In the genomic region with DNA sequence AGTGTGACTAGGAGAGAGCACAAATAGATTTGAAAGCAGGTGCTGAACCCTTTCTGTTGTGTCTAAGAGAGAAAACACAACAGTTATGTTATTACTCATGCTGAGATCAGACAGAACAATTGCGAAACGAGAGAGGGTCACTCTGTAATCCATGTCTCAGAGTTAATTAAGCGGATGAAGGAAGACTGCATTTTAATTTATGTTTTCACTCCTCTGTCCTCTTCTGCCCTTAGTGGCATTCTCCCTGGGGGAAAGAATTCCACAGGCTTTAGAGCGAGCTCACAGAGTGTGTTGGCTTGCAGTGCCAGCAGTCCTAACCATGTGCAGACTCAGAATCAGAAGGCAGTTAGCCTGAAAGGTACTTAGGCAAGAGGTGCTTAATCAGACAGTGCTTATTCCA, we compare ENCODE assay signal across 14 mouse cellular contexts.
DNase-seq lines count a peak whose midpoint lies in the region; ATAC-seq and TF ChIP-seq lines count a peak whose summit lies in the region.
"Had no signal": no experiment of that assay in that cellular context is flagged by ENCODE, and none has a peak within 500 bp of the region (broad histone marks: within the 10 kb centered on the region; RNA-seq: fewer than 3 reads in every experiment).

No protein-coding gene starts in this region.

- no peak overlapping the region for H3K4me2 ChIP-seq in hindbrain, postnatal 0 days (ENCODE audit: low read depth, low read length)
- H3K4me2 ChIP-seq: hindbrain, embryonic 15.5 days had no signal

- H3K9me3 ChIP-seq in hindbrain, postnatal 0 days (ENCODE audit: low read length), result no peaks in the 10 kb centered on the region
- H3K9me3 ChIP-seq: hindbrain, embryonic 15.5 days had no signal

- H3K27ac ChIP-seq in hindbrain, postnatal 0 days, result no peak overlapping the region
- H3K27ac ChIP-seq: heart, adult 2 months; hindbrain, embryonic 15.5 days; macrophage had no signal

- ATAC-seq in hindbrain, postnatal 0 days, result no peak

- H3K4me3 ChIP-seq in hindbrain, postnatal 0 days (ENCODE audit: low read length), result no peak overlapping the region
- H3K4me3 ChIP-seq: heart, adult 2 months; hindbrain, embryonic 15.5 days had no signal

- no peaks in the 10 kb centered on the region for H3K36me3 ChIP-seq in hindbrain, postnatal 0 days (ENCODE audit: insufficient read depth, low read length)
- H3K36me3 ChIP-seq: hindbrain, embryonic 15.5 days had no signal

- no peaks in the 10 kb centered on the region for H3K27me3 ChIP-seq in hindbrain, postnatal 0 days (ENCODE audit: insufficient read depth, low read length)
- H3K27me3 ChIP-seq: hindbrain, embryonic 15.5 days had no signal

- H3K9ac ChIP-seq in hindbrain, postnatal 0 days (replicated peaks; ENCODE audit: low read length), result no peak overlapping the region
- H3K9ac ChIP-seq: hindbrain, embryonic 15.5 days had no signal

- H3K4me1 ChIP-seq in hindbrain, postnatal 0 days (ENCODE audit: insufficient read depth, low read length), result no peaks in the 10 kb centered on the region
- H3K4me1 ChIP-seq: hindbrain, embryonic 15.5 days had no signal

- WGBS in hindbrain, postnatal 0 days, result 35% methylated on average over 4 of the region's 4 CpGs

- TF ChIP-seq CTCF in hindbrain, postnatal 0 days (IDR thresholded peaks at IDR 0.05; ENCODE audit: low read depth), result no peak

- peak; percentile 14 for DNase-seq in embryo, embryonic 10 days (ENCODE audit: low spot score)
- DNase-seq in embryo, embryonic 10.5 days (ENCODE audit: low spot score), result no peak
- DNase-seq in right cerebral cortex, postnatal 25 days, result peak; percentile 6
- no peak for DNase-seq in right cerebral cortex, postnatal 4 days
- DNase-seq in hindbrain, postnatal 0 days (ENCODE audit: low spot score), result peak; percentile 3
- peak; percentile 31 for DNase-seq in retina, postnatal 1 day
- no peak for DNase-seq in urinary bladder, postnatal 14 days (ENCODE audit: low spot score)
- no peak for DNase-seq in thymus, postnatal 4 days
- DNase-seq: B cell, adult 2 months; heart, adult 2 months; liver; thymus, postnatal 36 days had no signal

Comparison
In these comparisons a context has a peak if more than half of its experiments do, and no peak if none do; other contexts are left out.
1. DNase-seq: peak in embryo, embryonic 10 days (single experiment), right cerebral cortex, postnatal 25 days (single experiment), hindbrain, postnatal 0 days (single experiment) and retina, postnatal 1 day (single experiment); none in embryo, embryonic 10.5 days (single experiment), right cerebral cortex, postnatal 4 days (single experiment), urinary bladder, postnatal 14 days (single experiment) and thymus, postnatal 4 days (single experiment).